Mouse (Mus musculus): ENCODE measurements at regions not wholly inside any gene's neighbourhood (a gene's known extent, or its start where the extent isn't known, plus 50 kb on each side); places are given as distances from the start of the nearest gene placed in this dataset.

DNA sequence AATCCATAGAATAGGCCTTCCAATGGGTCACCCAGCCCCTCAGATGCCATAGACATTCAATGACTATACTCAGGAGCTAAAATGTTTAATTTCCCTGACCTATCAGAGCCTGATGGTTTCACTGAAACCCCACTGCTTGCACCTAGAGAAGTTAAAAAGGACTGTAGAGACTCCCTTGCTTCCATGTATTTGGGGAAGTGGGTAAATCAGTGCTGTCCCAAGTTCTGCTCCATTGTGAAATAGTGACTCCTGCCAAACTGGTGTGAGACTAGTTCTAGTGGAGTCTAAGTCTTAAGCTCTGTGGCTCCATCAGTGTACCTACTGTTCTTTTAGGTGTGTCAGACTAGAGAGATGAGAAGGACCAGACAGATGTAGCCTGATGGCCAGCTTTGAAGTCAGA is 121.3 kb upstream of the Bmper start:
- DNase-seq (ENCODE audit: low spot score in 2 of 2): no peak
- Histone ChIP-seq H3K27ac (no peak overlapping the region), H3K4me3 (no peak overlapping the region)
- TF ChIP-seq CTCF (conservative IDR thresholded peaks at IDR 0.05): no peak

- Histone ChIP-seq H3K27ac (no peak overlapping the region), H3K4me3 (no peak overlapping the region)
- DNase-seq (ENCODE audit: low spot score in 2 of 2): peak; percentile 21 to 34
- no peak for TF ChIP-seq CTCF (conservative IDR thresholded peaks at IDR 0.05)
Observed at GRCm38 (mm10) chr9:23101990-23102796, 120.7 kb upstream of the Bmper start.

DNA sequence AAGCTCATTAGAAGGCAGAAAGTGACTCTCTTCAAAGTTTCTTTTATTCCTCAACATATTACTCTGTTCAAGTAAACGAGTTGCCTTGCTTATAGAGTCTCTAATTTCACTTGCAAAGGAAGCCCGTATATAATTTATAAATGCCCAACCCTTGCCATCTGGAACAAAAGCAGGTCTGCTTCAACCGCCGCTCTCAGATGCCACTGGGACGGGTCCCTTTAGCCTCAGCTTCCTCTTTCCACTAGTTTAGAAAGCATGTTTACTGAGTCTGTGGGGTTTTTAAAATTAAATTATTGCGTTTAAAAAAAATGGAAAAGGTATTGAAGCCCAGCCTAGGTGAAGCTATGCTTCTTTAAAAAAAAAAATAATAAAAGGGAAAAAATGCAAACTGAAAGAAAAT is 111.4 kb upstream of the Bmper start:
- TF ChIP-seq CTCF (conservative IDR thresholded peaks at IDR 0.05): no peak
- DNase-seq (ENCODE audit: low spot score in 2 of 2): no peak
- no peak overlapping the region for H3K4me3 ChIP-seq
- no peak overlapping the region for H3K27ac ChIP-seq

DNA sequence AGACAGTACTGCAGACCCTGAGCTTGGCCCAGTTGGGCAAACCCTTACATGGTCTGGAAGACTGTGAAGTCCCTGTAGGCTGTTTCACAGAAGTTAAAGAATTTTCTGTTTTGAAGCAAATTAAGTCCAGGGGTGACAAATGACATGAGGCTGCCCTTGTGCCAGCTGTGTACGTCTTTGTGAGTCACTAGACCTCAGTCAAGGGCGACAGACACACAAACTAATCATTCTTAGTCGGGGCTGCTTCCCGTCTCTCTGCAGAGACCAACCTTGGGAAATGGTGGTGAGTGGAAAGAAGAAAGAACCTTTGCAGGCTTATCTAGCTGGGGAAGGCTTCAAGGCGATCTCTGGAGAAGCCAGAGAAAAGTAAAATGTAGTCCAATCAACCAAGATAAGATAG is 107.8 kb upstream of the Bmper start:
- Histone ChIP-seq H3K27ac (no peak overlapping the region), H3K4me3 (no peak overlapping the region)
- no peak for TF ChIP-seq CTCF (conservative IDR thresholded peaks at IDR 0.05)
- no peak for DNase-seq (ENCODE audit: low spot score in 2 of 2)

DNA sequence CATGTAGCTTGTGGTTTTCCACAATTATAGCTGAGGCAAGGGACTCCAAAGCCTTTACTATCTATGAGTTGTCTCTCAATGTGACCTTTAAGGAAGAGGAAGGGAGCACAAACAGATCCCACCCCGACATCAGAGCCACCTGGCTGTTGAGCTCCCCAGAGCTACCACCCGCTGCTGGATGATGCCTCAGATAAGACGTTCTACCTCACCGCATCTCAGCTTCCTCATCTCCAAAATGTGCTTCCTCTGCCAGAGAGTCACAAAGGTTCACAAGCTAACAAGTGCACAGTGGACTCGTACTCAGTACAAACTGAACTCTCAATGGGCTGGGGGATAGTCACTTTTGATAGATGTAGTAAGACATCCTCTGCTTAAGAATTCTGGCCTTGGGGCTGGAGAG is 107.3 kb upstream of the Bmper start:
- DNase-seq (ENCODE audit: low spot score in 2 of 2): no peak
- Histone ChIP-seq H3K27ac (no peak overlapping the region), H3K4me3 (no peak overlapping the region)
- no peak for TF ChIP-seq CTCF (conservative IDR thresholded peaks at IDR 0.05)

- TF ChIP-seq CTCF (conservative IDR thresholded peaks at IDR 0.05): no peak
- no peak overlapping the region for H3K4me3 ChIP-seq
- no peak overlapping the region for H3K27ac ChIP-seq
- DNase-seq (ENCODE audit: low spot score in 2 of 2): no peak
Observed at GRCm38 (mm10) chr9:23116311-23116710, 106.6 kb upstream of the Bmper start.

- Histone ChIP-seq H3K4me3 (no peak overlapping the region), H3K27ac (no peak overlapping the region)
- no peak for TF ChIP-seq CTCF (conservative IDR thresholded peaks at IDR 0.05)
- DNase-seq (ENCODE audit: low spot score in 2 of 2): no peak
Observed at GRCm38 (mm10) chr9:23119811-23120210, 103.1 kb upstream of the Bmper start.

- H3K4me3 ChIP-seq: no peak overlapping the region
- TF ChIP-seq CTCF (conservative IDR thresholded peaks at IDR 0.05): no peak
- H3K27ac ChIP-seq: no peak overlapping the region
- DNase-seq (ENCODE audit: low spot score in 2 of 2): no peak
Observed at GRCm38 (mm10) chr9:23120814-23121213, 102.1 kb upstream of the Bmper start.

- DNase-seq (ENCODE audit: low spot score in 2 of 2): no peak
- TF ChIP-seq CTCF (conservative IDR thresholded peaks at IDR 0.05): no peak
- Histone ChIP-seq H3K4me3 (no peak overlapping the region), H3K27ac (no peak overlapping the region)
Observed at GRCm38 (mm10) chr9:23122524-23122923, 100.4 kb upstream of the Bmper start.

- H3K27ac ChIP-seq: no peak overlapping the region
- TF ChIP-seq CTCF (conservative IDR thresholded peaks at IDR 0.05): no peak
- H3K4me3 ChIP-seq: no peak overlapping the region
- DNase-seq (ENCODE audit: low spot score in 2 of 2): no peak
Observed at GRCm38 (mm10) chr9:23123452-23123851, 99.4 kb upstream of the Bmper start.

GRCm38 (mm10) chr9:23125761-23126704 is 96.8 kb upstream of the Bmper start:
- TF ChIP-seq CTCF (conservative IDR thresholded peaks at IDR 0.05): no peak
- Histone ChIP-seq H3K4me3 (no peak overlapping the region), H3K27ac (peak overlapping the region; percentile 76; the same call in 1 of the 2 replicates)
- no peak for DNase-seq (ENCODE audit: low spot score in 2 of 2)

DNA sequence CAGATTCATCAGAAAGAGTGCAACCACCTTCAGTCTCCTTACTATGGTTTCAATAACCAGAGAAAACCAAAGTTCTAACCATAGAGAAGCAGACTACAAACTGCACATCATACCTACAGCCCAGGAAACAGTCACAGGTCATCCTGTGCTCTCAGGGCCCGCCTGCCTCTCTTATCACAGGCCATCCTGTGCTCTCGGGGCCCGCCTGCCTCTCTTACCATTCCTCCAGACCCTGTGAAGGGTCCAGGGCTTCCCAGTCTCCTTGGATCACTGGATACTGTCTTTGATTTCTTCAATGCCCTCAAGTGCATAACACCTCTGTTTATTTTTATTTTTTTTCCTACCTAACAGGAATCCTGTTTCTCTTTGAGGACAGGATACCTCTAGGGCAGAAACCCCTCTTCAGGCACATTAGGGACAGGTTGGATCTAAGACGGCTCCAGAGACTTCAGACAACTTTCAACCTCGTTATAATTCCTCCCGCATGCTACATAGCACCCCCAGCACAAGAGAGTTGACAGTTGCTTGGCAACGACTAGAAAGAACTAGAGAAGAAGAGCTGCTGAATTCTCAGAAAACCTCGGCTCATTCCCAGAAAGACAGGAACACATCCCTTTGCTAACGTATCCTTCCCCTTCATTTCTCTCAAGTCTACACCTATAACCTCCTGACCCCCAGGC is 95.4 kb upstream of the Bmper start:
- DNase-seq (ENCODE audit: low spot score in 2 of 2): peak in 1 of 2 experiments; percentile 32
- H3K4me3 ChIP-seq: no peak overlapping the region
- H3K27ac ChIP-seq: peak overlapping the region; percentile 76
- TF ChIP-seq CTCF (conservative IDR thresholded peaks at IDR 0.05): no peak

- no peak for TF ChIP-seq CTCF (conservative IDR thresholded peaks at IDR 0.05)
Observed at GRCm38 (mm10) chr9:23128018-23128369, 94.9 kb upstream of the Bmper start.

More at GRCm38 (mm10) chr9:23128018-23128369, 94.9 kb upstream of the Bmper start:
- H3K4me3 ChIP-seq: no peak overlapping the region
- DNase-seq (ENCODE audit: low spot score in 2 of 2): no peak
- peak overlapping the region; percentile 76 for H3K27ac ChIP-seq
